22 mouse cellular contexts compared by ENCODE assay signal in genomic region chr3:66646251-66646650, GRCm38 (mm10).
DNase-seq lines count a peak whose midpoint lies in the region; ATAC-seq and TF ChIP-seq lines count a peak whose summit lies in the region.
"Had no signal": no experiment of that assay in that cellular context is flagged by ENCODE, and none has a peak within 500 bp of the region (broad histone marks: within the 10 kb centered on the region; RNA-seq: fewer than 3 reads in every experiment).

No protein-coding gene starts in this region.

- no peaks in the 10 kb centered on the region for H3K36me3 ChIP-seq in lung, embryonic 14.5 days (ENCODE audit: insufficient read depth)
- H3K36me3 ChIP-seq: forebrain, embryonic 10.5 days; heart, embryonic 13.5 days; hindbrain, embryonic 13.5 days; neural tube, embryonic 15.5 days had no signal

- H3K4me1 ChIP-seq in lung, embryonic 14.5 days (ENCODE audit: insufficient read depth): peaks cover 15% of the 10 kb centered on the region; the same call in 1 of the 2 replicates

- 19% methylated on average over 4 of the region's 4 CpGs for WGBS in lung, embryonic 14.5 days

- H3K27ac ChIP-seq in lung, embryonic 14.5 days (ENCODE audit: low read depth): no peak overlapping the region
- H3K27ac ChIP-seq: forebrain, embryonic 10.5 days; heart, embryonic 13.5 days; hindbrain, embryonic 13.5 days; neural tube, embryonic 15.5 days; stomach, postnatal 0 days had no signal

- peak; percentile 70 for DNase-seq in lung, embryonic 14.5 days
- no peak for DNase-seq in lung, postnatal 4 days
- peak; percentile 10 for DNase-seq in NIH3T3 (ENCODE audit: low read depth)
- DNase-seq in adrenal gland, postnatal 14 days: peak; percentile 21
- peak; percentile 7 for DNase-seq in embryo, embryonic 9.5 days (ENCODE audit: extremely low spot score)
- no peak for DNase-seq in urinary bladder, postnatal 36 days (ENCODE audit: low spot score in 2 of 2)
- DNase-seq: cerebellum, adult 11 months; cerebellum, adult 9-11 months; gastrocnemius, postnatal 10 days; heart, postnatal 36 days; kidney, adult 2 months; kidney, postnatal 10 days; thymus, adult 2 months; thymus, postnatal 4 days had no signal

- H3K4me3 ChIP-seq in lung, embryonic 14.5 days (ENCODE audit: low read depth, low read length): no peak overlapping the region
- H3K4me3 ChIP-seq: forebrain, embryonic 10.5 days; heart, embryonic 13.5 days; hindbrain, embryonic 13.5 days; neural tube, embryonic 15.5 days had no signal

- no peak overlapping the region for H3K9ac ChIP-seq in lung, embryonic 14.5 days
- H3K9ac ChIP-seq: heart, embryonic 13.5 days; hindbrain, embryonic 13.5 days; neural tube, embryonic 15.5 days had no signal

- no peaks in the 10 kb centered on the region for H3K9me3 ChIP-seq in lung, embryonic 14.5 days (ENCODE audit: low read depth, low read length)
- H3K9me3 ChIP-seq: forebrain, embryonic 10.5 days; heart, embryonic 13.5 days; hindbrain, embryonic 13.5 days; neural tube, embryonic 15.5 days had no signal

- no peaks in the 10 kb centered on the region for H3K27me3 ChIP-seq in lung, embryonic 14.5 days (ENCODE audit: insufficient read depth, low read length)
- H3K27me3 ChIP-seq: heart, embryonic 13.5 days; neural tube, embryonic 15.5 days had no signal

- no peak for TF ChIP-seq CTCF in lung, embryonic 14.5 days (IDR thresholded peaks at IDR 0.05; ENCODE audit: low read depth)

- no peak overlapping the region for H3K4me2 ChIP-seq in lung, embryonic 14.5 days
- H3K4me2 ChIP-seq: heart, embryonic 13.5 days; hindbrain, embryonic 13.5 days; midbrain, embryonic 11.5 days; neural tube, embryonic 15.5 days had no signal

- peak; percentile 72; the same call in 1 of the 2 replicates for ATAC-seq in lung, embryonic 14.5 days (ENCODE audit: insufficient read depth)
- no peak for ATAC-seq in inflammation-experienced regulatory T-cells, adult 6 months
- ATAC-seq: forebrain, embryonic 16.5 days had no signal

Comparison
In these comparisons a context has a peak if more than half of its experiments do, and no peak if none do; other contexts are left out.
1. DNase-seq: peak in lung, embryonic 14.5 days (single experiment), NIH3T3 (single experiment), adrenal gland, postnatal 14 days (single experiment) and embryo, embryonic 9.5 days (single experiment); none in lung, postnatal 4 days (0 of 2) and urinary bladder, postnatal 36 days (0 of 2).